Comparison of ENCODE assay signal across 15 mouse cellular contexts in the genomic region with DNA sequence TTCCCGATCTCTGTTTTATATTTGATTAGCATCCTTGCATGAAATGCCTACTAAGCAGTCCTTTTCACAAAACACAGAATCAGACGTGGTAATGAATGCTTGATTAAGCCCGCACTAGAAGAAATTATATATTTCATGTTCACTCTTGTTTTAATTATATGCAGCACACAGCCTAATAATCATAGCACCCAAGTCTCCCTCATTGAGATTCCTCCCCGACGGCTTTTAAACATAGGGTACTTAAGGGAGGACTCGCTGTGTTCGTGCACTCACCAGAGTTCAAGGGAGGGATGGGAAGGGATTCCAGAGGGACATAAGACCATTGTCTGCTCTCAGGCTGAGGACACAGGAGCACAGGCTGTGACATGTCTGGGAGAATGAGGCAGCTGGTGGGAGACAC.
"Had no signal": no experiment of that assay in that cellular context is flagged by ENCODE, and none has a peak within 500 bp of the region (broad histone marks: within the 10 kb centered on the region; RNA-seq: fewer than 3 reads in every experiment).

No protein-coding gene starts in this region.

- H3K27ac ChIP-seq: kidney, embryonic 15.5 days; left cerebral cortex, adult 2 months; limb, embryonic 10.5 days; liver, embryonic 15.5 days; midbrain, embryonic 10.5 days; midbrain, embryonic 15.5 days had no signal

- H3K4me2 ChIP-seq: kidney, embryonic 15.5 days; liver, embryonic 11.5 days; liver, embryonic 15.5 days; lung, embryonic 14.5 days; midbrain, embryonic 15.5 days had no signal

- H3K9ac ChIP-seq: kidney, embryonic 15.5 days; liver, embryonic 15.5 days; lung, embryonic 14.5 days; midbrain, embryonic 15.5 days had no signal

- H3K9me3 ChIP-seq: kidney, embryonic 15.5 days; limb, embryonic 10.5 days; liver, embryonic 15.5 days; midbrain, embryonic 10.5 days; midbrain, embryonic 15.5 days had no signal

- DNase-seq: kidney, postnatal 14 days; lung, embryonic 14.5 days; lung, postnatal 10 days; lung, postnatal 4 days; right cerebral cortex, adult 18-20 months; right cerebral cortex, postnatal 25 days; thymus, adult 18-20 months; thymus, postnatal 14 days had no signal

- ATAC-seq: midbrain, embryonic 15.5 days had no signal

- H3K4me3 ChIP-seq: kidney, embryonic 15.5 days; left cerebral cortex, adult 2 months; limb, embryonic 10.5 days; liver, embryonic 15.5 days; midbrain, embryonic 10.5 days; midbrain, embryonic 15.5 days had no signal

- H3K36me3 ChIP-seq: kidney, embryonic 15.5 days; limb, embryonic 10.5 days; liver, embryonic 15.5 days; midbrain, embryonic 10.5 days; midbrain, embryonic 15.5 days had no signal

- H3K27me3 ChIP-seq: kidney, embryonic 15.5 days; liver, embryonic 15.5 days; midbrain, embryonic 15.5 days had no signal
